Mouse (Mus musculus) kidney, adult 2 months (tissue): ENCODE results near the gene Cd46.

Source experiments
- CTCF ChIP-seq: fragments of 200-500 bp; conservative IDR thresholded peaks from 2 replicates; pipeline ENCODE4 v1.5.1; 2011; ENCODE audit warnings: low read depth, mild to moderate bottlenecking, control low read depth, low read length, moderate library complexity, mixed read lengths; ENCODE audit not compliant: insufficient read depth, insufficient read length
- POLR2A ChIP-seq: fragments of 200-500 bp; IDR thresholded peaks from one replicate; pipeline ENCODE4 v1.6.1; 2011; ENCODE audit warnings: low read depth, low read length, control low read depth

- TF ChIP-seq CTCF (no peak), POLR2A (no peak)
These were observed 53.7 kb downstream of the Cd46 start for GRCm38 (mm10) chr1:195038386-195038785.
